Mouse (Mus musculus) lung, postnatal 36 days (tissue): ENCODE results near the gene Tmem266.
A peak's percentile ranks its signal among the peaks of the same experiment; 100 is the strongest.

Source experiments
- DNase-seq: peaks from one replicate; pipeline ENCODE4 v3.0.0; 2022; ENCODE audit warnings: mixed read lengths

The Tmem266 gene

GRCm38 (mm10) chr9:55326515-55327233, at the start of gene Tmem266, which contains the start of gene Nrg4:
Gene Tmem266, plus strand, starts transcription at chr9:55326913.
Gene Nrg4, minus strand, starts transcription at chr9:55326844.
- peak; percentile 47 for DNase-seq

DNA sequence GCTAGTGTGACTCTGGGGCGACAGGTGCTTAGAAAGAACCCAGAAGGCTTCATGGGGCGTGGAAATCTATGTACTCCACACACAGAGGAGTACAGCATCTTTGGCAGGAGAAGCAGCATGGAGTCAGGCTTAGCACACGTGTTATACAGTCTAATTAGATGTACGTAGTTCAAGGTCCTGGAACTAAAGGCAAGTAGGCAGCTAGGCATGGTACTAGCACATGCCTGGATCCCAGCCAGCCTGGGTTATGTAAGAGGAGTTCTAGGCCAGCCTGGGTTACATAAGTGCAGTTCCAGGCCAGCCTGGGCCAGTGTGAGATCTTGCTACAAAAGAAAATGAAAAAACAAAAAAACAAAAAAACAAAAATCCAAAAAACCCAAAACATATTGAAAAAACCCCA, 49.2 kb upstream of the Tmem266 start:
- peak; percentile 82 for DNase-seq

GRCm38 (mm10) chr9:55279114-55279825, 47.4 kb upstream of the Tmem266 start:
- no peak for DNase-seq

DNA sequence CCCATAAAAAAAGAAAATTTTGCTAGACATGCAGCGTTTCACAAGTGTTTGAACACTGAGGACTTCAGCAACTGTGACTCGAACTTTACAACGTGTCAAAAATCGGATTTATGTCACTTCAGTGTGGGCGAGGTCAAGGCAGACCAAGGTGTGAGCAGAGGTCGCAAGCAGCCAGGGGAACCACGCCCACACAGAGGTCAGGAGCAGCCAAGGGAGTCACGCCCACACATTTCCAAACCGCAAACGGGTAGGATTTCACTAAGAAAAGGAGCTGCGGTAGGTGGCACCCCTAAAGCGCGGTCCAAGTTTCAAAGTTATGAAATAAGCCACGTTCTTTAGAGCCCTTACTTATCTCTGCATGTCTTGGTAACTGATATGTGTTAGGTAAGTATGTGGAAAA, 43.2 kb upstream of the Tmem266 start:
- peak; percentile 89 for DNase-seq

DNA sequence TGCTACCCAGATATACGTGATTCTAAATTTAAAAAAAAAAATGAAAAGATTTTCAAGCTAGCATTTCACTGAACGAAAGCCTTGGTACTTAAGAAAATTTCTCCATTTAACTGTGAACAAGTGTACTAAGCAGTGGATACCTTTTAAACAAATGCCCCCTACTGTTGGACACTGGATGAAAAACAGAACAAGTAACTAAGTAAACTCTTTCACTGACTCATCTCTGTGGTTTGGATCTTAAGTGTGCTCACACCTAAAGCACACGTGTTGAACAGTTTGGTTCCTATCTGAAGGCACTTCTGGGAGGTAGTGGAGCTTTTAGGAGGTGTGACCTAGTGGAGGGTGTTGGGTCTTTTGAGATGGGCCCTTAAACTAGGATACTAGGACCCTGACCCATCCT, 41.5 kb upstream of the Tmem266 start:
- peak; percentile 36 for DNase-seq

- peak; percentile 26 for DNase-seq
Measured at GRCm38 (mm10) chr9:55289475-55290198, 37.1 kb upstream of the Tmem266 start.

DNA sequence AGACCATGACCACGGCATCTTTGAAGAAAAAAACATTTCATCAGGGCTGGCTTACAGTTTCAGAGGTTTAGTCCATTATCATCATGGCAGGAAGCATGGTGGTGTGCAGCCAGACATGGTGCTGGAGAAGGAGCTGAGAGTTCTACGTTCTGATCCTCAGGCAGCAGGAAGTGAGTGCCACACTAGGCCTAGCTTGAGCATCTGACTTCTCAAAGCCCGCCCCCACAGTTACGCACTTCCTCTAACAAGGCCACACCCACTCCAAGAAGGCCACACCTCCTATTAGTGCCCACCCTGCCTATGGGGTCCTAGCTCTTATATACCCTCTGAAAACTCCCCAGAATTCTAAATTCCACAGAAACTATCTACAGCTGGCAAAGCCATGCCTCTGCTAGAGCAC, 34.7 kb upstream of the Tmem266 start:
- no peak for DNase-seq

DNA sequence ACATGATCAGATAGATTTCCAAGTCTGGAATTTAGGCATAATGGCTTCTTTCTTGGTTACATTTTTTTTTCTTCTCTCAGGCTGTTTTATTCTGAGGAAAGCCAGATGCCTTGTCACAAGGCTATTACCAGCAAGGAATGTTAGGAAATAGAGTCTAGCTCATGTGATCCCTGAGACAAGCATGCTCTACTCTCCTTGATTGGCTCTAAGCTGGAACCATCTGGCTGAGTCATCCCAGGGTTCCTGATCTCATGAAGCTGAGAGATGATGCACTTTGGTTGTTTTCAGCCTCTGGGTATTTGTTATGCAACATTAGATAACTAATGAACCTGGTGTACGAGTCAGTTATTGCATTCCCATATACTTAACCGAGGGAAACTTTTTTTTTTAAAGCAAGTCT, 30.5 kb upstream of the Tmem266 start:
- DNase-seq = peak; percentile 49

- DNase-seq = no peak
Measured at GRCm38 (mm10) chr9:55307066-55307465, 19.6 kb upstream of the Tmem266 start.

DNA sequence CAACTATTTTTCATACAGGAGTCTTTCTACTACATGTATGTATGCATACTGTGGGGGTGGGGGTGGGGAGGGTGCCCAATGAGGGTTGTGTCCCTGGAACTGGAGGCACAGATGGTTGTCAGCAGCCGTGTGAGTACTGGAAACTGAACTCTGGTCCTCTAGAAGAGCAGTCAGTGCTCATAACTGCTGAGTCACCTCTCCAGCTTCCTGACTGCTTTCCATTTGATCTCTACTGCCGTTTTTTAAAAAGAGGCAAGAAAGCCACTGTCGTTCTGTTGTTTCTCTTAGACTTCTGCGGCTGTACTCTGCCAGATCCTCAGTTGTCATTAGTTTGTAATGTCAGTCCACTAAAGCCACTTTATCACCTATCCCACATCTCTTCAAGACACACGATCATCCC, 19.2 kb upstream of the Tmem266 start:
- no peak for DNase-seq

- DNase-seq = no peak
Measured at GRCm38 (mm10) chr9:55308455-55308854, 18.3 kb upstream of the Tmem266 start.

DNA sequence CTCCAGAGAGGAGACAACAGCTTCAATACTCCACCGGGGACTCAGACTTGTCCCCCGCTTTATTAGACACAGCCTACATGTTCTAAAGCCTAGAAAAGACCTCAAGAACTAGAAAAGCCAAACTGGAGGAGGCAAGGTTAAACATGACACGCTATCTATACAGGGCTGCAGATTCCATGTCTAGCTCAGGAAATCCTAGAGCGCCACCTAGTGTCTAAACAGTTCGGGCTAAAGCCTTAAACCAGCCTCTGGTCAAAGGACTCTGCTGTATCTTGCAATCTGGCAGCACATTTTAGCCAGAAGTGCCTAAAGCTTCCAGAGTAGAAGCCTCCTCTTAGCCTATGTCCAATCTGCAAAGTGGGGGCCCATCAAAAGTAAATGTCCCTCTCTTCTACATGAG, 15.2 kb upstream of the Tmem266 start:
- DNase-seq = peak; percentile 88

DNA sequence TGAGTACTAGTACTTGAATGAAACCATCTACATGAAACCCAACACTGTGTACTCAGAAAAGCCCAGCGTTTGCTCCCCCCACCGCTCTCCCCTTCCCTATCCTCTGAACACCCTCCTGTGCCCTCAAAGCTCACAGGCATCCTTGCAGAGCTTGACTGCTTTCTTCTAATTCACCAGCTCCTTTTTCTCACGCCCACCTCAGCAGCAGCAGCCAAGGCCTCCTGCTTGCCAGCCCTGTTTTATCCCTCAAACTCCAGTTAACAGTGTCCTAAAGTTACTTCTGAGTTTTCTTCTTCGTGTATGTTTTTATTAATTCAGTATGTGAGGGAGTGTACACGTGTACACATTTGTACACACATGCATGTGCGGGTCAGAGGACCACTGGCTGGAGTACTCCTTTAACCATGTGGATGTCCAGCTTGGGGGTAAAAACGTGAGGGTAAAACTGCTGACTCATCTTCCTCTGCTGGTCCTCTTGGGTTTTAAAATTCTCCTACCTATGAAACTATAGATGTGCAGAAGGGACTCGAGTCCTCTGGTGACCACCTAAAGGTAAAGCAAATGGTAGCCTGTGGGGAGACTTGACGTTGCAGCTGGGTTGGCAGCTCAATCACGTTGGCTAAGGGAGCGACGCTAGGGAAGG, 13.0 kb upstream of the Tmem266 start:
- no peak for DNase-seq

DNA sequence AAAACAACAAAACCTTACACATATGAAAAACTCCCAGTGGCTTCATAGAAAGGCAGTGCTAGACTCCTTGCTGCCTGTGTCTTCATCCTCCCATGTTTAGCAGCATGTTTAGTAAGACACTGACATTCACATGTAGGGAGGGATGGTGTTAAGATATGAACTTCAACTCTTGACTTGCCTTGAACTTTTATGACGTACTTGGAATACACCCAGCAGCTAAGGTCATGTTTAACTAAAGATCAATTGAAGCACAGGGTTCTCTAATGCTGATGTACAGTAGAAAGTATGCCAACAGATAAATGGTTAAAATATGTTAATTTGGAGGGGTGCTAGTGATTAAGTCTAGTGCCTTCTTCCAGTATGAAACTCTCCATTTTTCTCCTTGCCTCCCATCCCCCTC, 4.1 kb upstream of the Tmem266 start:
- DNase-seq = no peak

DNA sequence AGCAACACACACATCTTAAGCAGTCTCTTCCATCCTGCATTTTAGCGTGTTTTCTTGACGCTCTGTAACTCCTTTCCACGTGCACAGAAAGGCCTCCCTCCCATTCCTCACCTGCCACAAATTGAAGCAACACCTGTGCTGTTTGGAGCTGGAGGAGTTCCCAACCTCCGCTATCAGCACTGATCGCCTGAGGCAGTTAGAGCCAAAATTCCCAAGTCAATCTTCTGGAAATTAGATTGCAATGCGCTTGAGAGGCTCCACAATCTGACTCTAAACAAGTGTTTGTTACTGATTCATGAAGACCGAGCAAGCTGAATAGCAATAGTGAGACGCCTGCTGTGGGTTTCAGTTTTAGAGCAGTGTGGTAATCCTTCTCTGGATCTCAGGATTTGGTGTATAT, 2.6 kb upstream of the Tmem266 start:
- no peak for DNase-seq

- DNase-seq = no peak
Measured at GRCm38 (mm10) chr9:55324516-55324915, 2.2 kb upstream of the Tmem266 start.

GRCm38 (mm10) chr9:55325061-55325460, 1.7 kb upstream of the Tmem266 start:
- DNase-seq = no peak

DNA sequence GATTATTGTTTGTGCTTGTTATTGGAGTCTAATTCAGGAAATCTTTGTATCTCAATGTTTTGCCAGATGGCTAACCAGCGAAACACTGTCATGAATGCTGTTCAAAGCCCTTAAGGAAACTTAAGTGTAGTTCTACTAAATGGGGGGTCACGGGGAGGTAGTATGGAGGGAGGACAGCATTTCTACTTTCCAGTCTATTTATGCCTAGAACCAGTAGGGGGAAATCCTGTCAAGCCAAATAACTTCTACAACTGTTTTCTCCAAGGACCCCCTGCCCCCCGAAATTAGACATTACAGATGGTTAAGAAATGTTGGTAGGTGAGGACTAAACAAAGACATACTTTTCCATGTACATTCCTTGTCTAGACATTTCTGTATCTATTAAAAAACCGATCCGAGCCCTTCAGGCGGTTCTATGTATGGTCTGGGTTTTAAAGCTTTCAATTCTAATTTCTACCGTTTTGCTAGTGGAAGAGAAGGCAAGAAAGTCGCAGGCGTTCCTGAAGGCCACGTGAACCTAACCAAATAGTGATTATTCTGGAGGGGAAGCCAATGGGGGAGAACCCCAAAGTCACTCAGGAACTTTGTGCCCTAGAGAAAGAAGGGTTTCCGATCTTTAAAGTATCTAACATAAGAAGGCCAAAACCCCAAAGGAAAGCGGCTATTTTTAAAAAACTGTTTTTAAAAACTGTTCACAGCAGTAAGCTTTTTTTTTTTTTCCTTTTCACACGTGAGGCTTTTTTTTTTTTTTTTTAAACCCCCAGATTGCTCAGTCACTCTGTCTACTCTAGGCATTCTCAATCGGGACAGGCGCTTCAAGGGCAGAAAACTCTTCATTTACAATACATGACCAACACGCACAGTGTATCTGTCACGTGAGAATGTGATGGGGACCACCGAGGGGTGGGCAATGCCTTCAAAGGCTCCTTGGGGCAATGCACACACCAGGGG, 874 bp upstream of the Tmem266 start:
- DNase-seq = no peak

DNA sequence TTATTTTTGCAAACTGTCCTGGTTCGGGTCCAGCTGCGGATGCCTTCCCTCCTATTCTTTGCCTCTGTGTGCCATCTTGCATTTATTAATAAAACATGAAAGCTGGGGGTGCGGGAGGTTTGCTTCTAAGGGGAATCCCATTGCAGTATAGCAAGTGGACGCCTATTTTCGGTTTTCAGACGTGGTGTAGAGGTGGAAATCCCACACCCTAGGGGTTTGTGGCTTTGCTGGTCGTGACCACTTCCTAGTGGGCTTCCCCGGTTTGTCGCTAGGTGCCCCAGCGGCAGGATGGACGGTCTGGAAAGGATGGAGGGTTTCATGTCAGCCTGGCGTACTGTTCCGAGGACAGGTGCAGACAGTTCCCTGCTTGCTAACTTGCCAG, 512 bp downstream of the Tmem266 start:
- no peak for DNase-seq

DNA sequence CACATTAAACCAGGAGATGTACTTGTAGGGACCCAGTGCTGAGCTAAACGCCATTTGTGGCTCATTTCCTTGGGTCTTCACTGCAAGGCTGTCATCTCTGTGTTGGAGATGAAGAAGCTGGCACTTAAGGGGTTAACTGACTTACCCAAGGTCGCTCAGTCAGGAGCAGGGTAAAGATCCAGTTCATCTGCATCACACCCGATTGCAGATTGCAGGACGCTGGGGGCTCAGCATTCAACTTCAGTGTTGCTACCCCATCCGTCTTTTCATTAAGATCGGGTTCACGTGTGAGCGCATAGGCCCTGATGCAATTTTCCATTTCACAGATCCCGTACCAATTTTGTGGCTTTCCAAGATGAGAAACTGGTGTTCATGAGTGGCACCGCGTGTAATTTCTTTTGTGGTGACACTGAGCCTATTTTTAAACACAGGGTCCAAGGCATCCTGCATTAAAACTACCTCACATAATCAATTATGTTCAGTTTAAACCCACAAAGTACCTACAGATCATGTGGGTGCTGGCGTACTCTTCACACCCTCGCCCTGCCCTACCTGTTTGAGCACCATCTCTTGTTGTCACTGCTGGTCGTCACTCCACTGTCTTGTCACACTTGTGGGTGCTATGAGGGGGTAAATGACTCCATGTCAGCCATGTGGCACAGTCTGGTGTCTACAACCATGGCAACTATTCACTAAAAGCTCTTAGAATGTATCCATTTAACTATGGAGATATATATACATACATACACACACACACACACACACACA, 1.6 kb downstream of the Tmem266 start:
- DNase-seq = no peak

DNA sequence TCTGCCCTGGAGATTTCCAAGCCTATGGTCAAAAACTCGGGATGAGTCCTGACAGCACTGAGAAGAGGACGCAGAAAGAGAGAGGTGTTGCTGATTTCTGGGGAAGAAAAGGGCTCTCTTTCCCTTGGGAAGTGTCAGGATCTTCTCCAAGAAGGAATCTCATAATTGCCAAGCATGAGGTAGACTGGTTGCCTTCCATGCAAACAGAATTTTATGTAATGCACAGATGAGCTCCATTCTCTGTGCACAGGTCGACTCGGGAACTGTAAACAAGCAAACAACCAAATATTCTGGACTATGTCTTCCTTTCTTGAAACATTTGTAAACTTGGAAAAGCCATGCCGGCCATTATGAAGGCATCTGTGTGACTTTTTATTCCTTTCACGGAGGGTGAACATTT, 2.7 kb downstream of the Tmem266 start:
- DNase-seq = no peak
